Mouse (Mus musculus) cortical plate, adult 2 months (tissue): ENCODE measurements around the gene Cpne4. TPM values are rescaled to one million over a fixed set of nuclear protein-coding genes. Genes with fewer than 3 reads are reported as not detected.

ENCODE experiments used
- H3K27ac ChIP-seq: fragments of 200-500 bp; 2 replicates; pipeline ENCODE4 v1.5.1; 2012; ENCODE audit warnings: low read length, control low read depth, inconsistent platforms; ENCODE audit not compliant: insufficient read depth
- H3K4me1 ChIP-seq: fragments of 200-500 bp; 2 replicates; pipeline ENCODE4 v1.6.1; 2011; ENCODE audit warnings: low read length; ENCODE audit not compliant: control insufficient read depth, insufficient read depth
- H3K4me3 ChIP-seq: fragments of 200-500 bp; 2 replicates; pipeline ENCODE4 v1.5.1; 2011; ENCODE audit warnings: mild to moderate bottlenecking, low read length, control low read depth; ENCODE audit not compliant: insufficient read depth
- CTCF ChIP-seq: fragments of 200-500 bp; IDR thresholded peaks from 2 replicates; pipeline ENCODE4 v1.5.1; 2011; ENCODE audit warnings: mild to moderate bottlenecking, control low read depth, low read length; ENCODE audit not compliant: insufficient read depth; ENCODE audit errors: extremely low read depth
- POLR2A ChIP-seq: fragments of 200-500 bp; IDR thresholded peaks from 2 replicates; pipeline ENCODE4 v1.6.1; 2011; ENCODE audit warnings: mild to moderate bottlenecking, low read length, control low read depth; ENCODE audit not compliant: insufficient read depth; ENCODE audit errors: extremely low read depth
- polyA plus RNA-seq: library from polyadenylated mRNA; depleted of rRNA; stranded (reverse); fragments of >200 nt; gene quantifications from 2 replicates; pipeline ENCODE4 v1.2.3, GENCODE M21; 2012; rRNA removed

Cpne4 gene
- polyA plus RNA-seq: 30.2 and 31.5 TPM in 2 replicates

DNA sequence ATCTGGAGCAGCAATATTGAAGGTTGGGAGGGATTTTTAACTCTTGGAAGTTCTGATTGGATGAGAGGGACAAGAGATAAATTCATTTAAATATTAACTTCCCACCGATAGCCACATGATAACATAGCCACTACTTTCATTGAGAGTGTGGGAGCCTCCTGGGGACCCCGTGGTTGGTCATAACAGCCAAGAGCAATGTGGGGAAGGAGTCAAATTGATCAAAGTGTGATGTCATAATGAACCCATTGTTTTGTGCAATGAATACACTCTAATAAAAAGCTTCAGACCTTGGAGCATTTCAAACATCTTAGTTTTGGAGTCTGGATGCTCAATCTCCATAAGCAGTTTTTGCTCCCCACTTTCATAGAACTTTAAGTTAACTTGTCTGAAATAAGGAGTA lies at the start of gene Cpne4:
Gene Cpne4 (plus strand): TSS at position 301 of the 400 bp plus-strand sequence.
- TF ChIP-seq POLR2A: no peak
- TF ChIP-seq CTCF: no peak
- H3K4me1 ChIP-seq: no peaks in the 10 kb centered on the region
- no peak within 1 kb of the TSS for H3K27ac ChIP-seq
- no peak within 1 kb of the TSS for H3K4me3 ChIP-seq

- Histone ChIP-seq H3K4me1 (no peaks in the 10 kb centered on the region), H3K27ac (no peak overlapping the region), H3K4me3 (no peak overlapping the region)
- TF ChIP-seq POLR2A: no peak
- no peak for TF ChIP-seq CTCF
Observed at GRCm38 (mm10) chr9:104515187-104515586, 31.9 kb upstream of the Cpne4 start.

DNA sequence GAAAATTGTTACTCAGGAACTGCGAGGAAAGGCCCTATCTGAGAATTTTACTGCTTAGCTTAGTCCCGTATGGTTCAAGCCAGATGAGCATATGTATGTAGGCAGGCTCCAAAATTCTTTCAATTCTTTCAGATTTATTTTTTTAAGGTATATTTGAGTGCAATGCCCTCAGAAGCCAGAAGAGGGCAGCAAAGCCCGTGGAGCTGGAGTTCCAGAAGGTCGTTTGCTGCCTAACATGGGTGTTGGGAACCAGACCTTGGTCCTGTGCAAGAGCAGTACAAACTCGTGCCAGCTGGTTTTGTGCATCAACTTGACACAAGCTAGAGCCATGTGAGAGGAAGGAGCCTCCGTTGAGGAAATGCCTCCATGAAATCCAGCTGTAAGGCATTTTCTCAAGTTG lies 11.6 kb upstream of the Cpne4 start:
- no peak overlapping the region for H3K4me3 ChIP-seq
- TF ChIP-seq CTCF: peak; percentile 37; the same call in 1 of the 2 replicates
- no peak for TF ChIP-seq POLR2A
- no peak overlapping the region for H3K27ac ChIP-seq
- H3K4me1 ChIP-seq: no peaks in the 10 kb centered on the region

DNA sequence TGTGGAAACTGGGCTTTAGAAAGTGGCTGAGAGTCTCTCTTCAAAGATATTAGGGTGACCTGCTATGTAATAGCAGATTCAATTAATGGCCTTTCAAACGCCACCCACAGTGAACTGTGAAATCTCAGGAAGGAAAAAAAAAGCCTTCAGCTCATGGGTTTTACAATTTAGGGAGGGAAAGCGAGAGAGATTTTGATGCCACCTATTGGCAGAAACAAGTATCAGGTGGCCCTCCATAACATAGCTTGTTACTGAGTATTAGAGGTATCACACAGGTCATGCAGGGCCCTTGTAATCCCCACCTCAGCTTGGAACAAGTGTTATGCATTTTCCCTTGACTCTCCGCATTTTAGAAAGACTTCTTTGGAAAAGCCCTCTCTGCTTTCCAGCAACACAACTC lies 18.7 kb downstream of the Cpne4 start:
- no peak for TF ChIP-seq CTCF
- no peak for TF ChIP-seq POLR2A
- Histone ChIP-seq H3K4me3 (no peak overlapping the region), H3K27ac (no peak overlapping the region), H3K4me1 (no peaks in the 10 kb centered on the region)

- no peak overlapping the region for H3K27ac ChIP-seq
- no peaks in the 10 kb centered on the region for H3K4me1 ChIP-seq
- no peak for TF ChIP-seq POLR2A
- TF ChIP-seq CTCF: no peak
- H3K4me3 ChIP-seq: no peak overlapping the region; the same call in 1 of the 2 replicates
Observed at GRCm38 (mm10) chr9:104566468-104566867, 19.4 kb downstream of the Cpne4 start.

- H3K4me1 ChIP-seq: no peaks in the 10 kb centered on the region
Observed at GRCm38 (mm10) chr9:104567096-104567495, 20.0 kb downstream of the Cpne4 start.

GRCm38 (mm10) chr9:104569480-104570167 lies 22.5 kb downstream of the Cpne4 start:
- no peaks in the 10 kb centered on the region for H3K4me1 ChIP-seq
- peak overlapping the region; percentile 52 for H3K4me3 ChIP-seq
- H3K27ac ChIP-seq: no peak overlapping the region
- 0 out of 2 replicates have a peak, but pooled peaks have one; percentile 20 for TF ChIP-seq POLR2A
- peak; percentile 31; the same call in 1 of the 2 replicates for TF ChIP-seq CTCF

More at GRCm38 (mm10) chr9:104567096-104567495, 20.0 kb downstream of the Cpne4 start:
- no peak overlapping the region for H3K27ac ChIP-seq
- TF ChIP-seq CTCF: no peak
- no peak for TF ChIP-seq POLR2A
- no peak overlapping the region for H3K4me3 ChIP-seq

GRCm38 (mm10) chr9:104572856-104573255 lies 25.8 kb downstream of the Cpne4 start:
- Histone ChIP-seq H3K27ac (no peak overlapping the region), H3K4me1 (no peaks in the 10 kb centered on the region; the same call in 1 of the 2 replicates), H3K4me3 (no peak overlapping the region)
- TF ChIP-seq POLR2A (no peak), CTCF (no peak)

DNA sequence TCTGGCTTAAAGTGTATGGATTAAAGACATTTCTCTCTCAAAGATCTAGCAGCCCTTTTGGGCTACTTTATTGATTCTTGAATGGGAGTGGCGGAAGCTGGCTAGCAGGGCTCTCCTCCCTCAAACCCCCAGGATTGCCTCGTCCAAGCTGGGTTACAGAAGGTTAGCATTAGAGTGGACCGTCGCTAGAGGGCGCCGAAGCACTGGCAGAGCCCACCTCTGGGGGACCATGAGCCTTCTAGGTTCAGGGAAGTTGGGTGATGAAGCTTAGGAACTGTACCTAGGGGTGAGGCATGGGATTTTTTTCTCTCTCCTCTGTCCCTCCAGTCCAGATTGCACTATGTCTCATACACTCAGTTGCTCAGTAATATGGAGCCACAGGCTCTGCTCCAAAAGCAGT lies 27.4 kb downstream of the Cpne4 start:
- no peaks in the 10 kb centered on the region; the same call in 1 of the 2 replicates for H3K4me1 ChIP-seq
- no peak overlapping the region for H3K27ac ChIP-seq
- TF ChIP-seq CTCF (peak; percentile 82), POLR2A (no peak)
- H3K4me3 ChIP-seq: no peak overlapping the region

- TF ChIP-seq POLR2A (no peak), CTCF (no peak)
Observed at GRCm38 (mm10) chr9:104581921-104582624, 35.0 kb downstream of the Cpne4 start.

More at GRCm38 (mm10) chr9:104581921-104582624, 35.0 kb downstream of the Cpne4 start:
- Histone ChIP-seq H3K4me1 (no peaks in the 10 kb centered on the region), H3K4me3 (no peak overlapping the region), H3K27ac (no peak overlapping the region)
